Mouse (Mus musculus): ENCODE results near the gene Rpl7a.

- TF ChIP-seq POLR2A (IDR thresholded peaks at IDR 0.05; ENCODE audit: insufficient read length, low read depth) (peak; percentile 5), TCF12 (IDR thresholded peaks at IDR 0.05; ENCODE audit: insufficient read depth, poor library complexity, severe bottlenecking) (no peak), TCF3 (IDR thresholded peaks at IDR 0.05; ENCODE audit: insufficient read length, low read depth) (no peak), E2F4 (IDR thresholded peaks at IDR 0.05; ENCODE audit: insufficient read depth) (no peak), POLR2AphosphoS2 (IDR thresholded peaks at IDR 0.05; ENCODE audit: insufficient read length, low read depth) (no peak), MYOD1 (IDR thresholded peaks at IDR 0.05; ENCODE audit: control insufficient read depth in 1 of 3, insufficient read length in 2 of 3, low read depth in 2 of 3) (no peak)
These were observed 1.7 kb downstream of the Rpl7a start for GRCm38 (mm10) chr2:26912253-26912770.

Data from myocyte (in vitro differentiated cells).